Mouse (Mus musculus) liver (tissue): ENCODE data around the gene Mboat2.

Source experiments
- DNase-seq: peaks from one replicate; pipeline ENCODE4 v3.0.0-alpha.2; 2020; ENCODE audit warnings: mixed read lengths

Mboat2 gene

GRCm38 (mm10) chr12:25012555-25013540, 182.2 kb downstream of the Mboat2 start:
- no peak for DNase-seq
